Mouse (Mus musculus) hindbrain, embryonic 15.5 days (tissue): Measurements from ENCODE around the gene Gm20441. TPM values are rescaled to one million over a fixed set of nuclear protein-coding genes. Genes with fewer than 3 reads are reported as not detected.

ENCODE experiments used
- ATAC-seq: fragments of 200-750 bp; cut with Nextera tagmentation; 2 replicates; pipeline ENCODE4 v1.8.0; 2017; ENCODE audit warnings: low read depth, moderate number of reproducible peaks, moderate TSS enrichment; ENCODE audit not compliant: low FRiP score
- H3K27ac ChIP-seq: fragments of 300-500 bp; sonication (generic); replicated peaks from 2 replicates; pipeline ENCODE4 v1.5.1; 2015; ENCODE audit warnings: mild to moderate bottlenecking, inconsistent platforms
- H3K27me3 ChIP-seq: fragments of 300-500 bp; sonication (generic); 2 replicates; pipeline ENCODE4 v1.6.1; 2015; ENCODE audit warnings: control low read depth, inconsistent platforms
- H3K36me3 ChIP-seq: fragments of 300-500 bp; sonication (generic); 2 replicates; pipeline ENCODE4 v1.6.1; 2015; ENCODE audit warnings: control low read depth, inconsistent platforms
- H3K4me1 ChIP-seq: fragments of 300-500 bp; sonication (generic); replicated peaks from 2 replicates; pipeline ENCODE4 v1.6.1; 2015; ENCODE audit warnings: control low read depth, inconsistent platforms
- H3K4me2 ChIP-seq: fragments of 300-500 bp; sonication (generic); 2 replicates; pipeline ENCODE4 v1.6.1; 2015; ENCODE audit warnings: moderate library complexity, mild to moderate bottlenecking, inconsistent platforms
- H3K4me3 ChIP-seq: fragments of 300-500 bp; sonication (generic); 2 replicates; pipeline ENCODE4 v1.5.1; 2015; ENCODE audit warnings: mild to moderate bottlenecking, inconsistent platforms
- H3K9ac ChIP-seq: fragments of 300-500 bp; sonication (generic); 2 replicates; pipeline ENCODE4 v1.6.1; 2015; ENCODE audit warnings: inconsistent platforms
- H3K9me3 ChIP-seq: fragments of 300-500 bp; sonication (generic); 2 replicates; pipeline ENCODE4 v1.6.1; 2016; ENCODE audit warnings: control low read depth, inconsistent platforms
- WGBS: fragments of 180-500 bp; shearing (Covaris S2); methylation state at CpG from one replicate; pipeline ENCODE4 v1.1.7; 2015; 5-methylcytosine and 5-hydroxymethylcytosine counted together
- polyA plus RNA-seq: library from polyadenylated mRNA; unstranded; fragments of >200 nt; fragmentation: Nextera tagmentation; extraction: Ambion mirVana; gene quantifications from 2 replicates; pipeline ENCODE4 v1.2.1, GENCODE M21; 2015

Gene Gm20441
- polyA plus RNA-seq, 1 experiment from 2014 or later: not detected

GRCm38 (mm10) chr10:75798176-75798696 lies 17.5 kb upstream of the Gm20441 start, which contains the start of gene Gstt1:
Gene Gstt1 (minus strand): TSS chr10:75798584.
- H3K27ac ChIP-seq: 0 out of 2 replicates have a peak within 1 kb of the TSS, but pooled peaks have one; percentile 7
- ATAC-seq: peak; percentile 32
- 3% methylated on average over 18 of the region's 18 CpGs for WGBS
- H3K4me3 ChIP-seq: peak within 1 kb of the TSS; percentile 40
- H3K4me2 ChIP-seq: peak within 1 kb of the TSS; percentile 73
- H3K9ac ChIP-seq: peak within 1 kb of the TSS; percentile 31
- no peaks in the 10 kb centered on the region for H3K9me3 ChIP-seq
- peaks cover 16% of the 10 kb centered on the region for H3K4me1 ChIP-seq
- peaks cover 7% of the 10 kb centered on the region; the same call in 1 of the 2 replicates for H3K27me3 ChIP-seq
- no peaks in the 10 kb centered on the region for H3K36me3 ChIP-seq

DNA sequence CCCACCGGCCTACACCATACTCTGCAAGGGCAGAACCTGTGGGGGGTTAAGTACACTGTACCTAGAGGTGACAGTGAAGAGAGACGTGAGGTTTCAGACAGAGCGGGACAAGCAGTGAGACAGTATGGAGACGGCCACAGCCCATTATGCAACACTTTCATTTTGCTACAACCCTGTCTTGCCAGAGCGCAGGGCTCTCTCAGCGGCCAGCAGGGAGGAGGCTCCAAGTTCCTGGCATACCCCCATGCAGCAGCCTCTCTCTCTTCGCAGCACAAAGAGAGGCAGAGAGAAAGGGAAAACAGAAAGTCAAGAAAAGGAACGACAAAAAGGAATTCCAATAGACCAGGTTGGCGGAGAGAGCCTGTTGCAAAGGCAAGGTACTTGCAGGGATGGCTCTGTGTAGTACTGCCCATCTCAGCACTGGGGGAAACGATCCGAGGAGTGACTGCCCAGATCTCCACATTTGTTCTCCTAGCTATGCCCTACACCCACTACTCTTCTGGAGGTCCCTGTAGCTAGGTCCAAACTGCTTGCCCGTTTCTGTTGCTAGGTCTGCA lies 16.9 kb upstream of the Gm20441 start:
- Histone ChIP-seq H3K27ac (0 out of 2 replicates have a peak overlapping the region, but pooled peaks have one; percentile 7), H3K27me3 (peaks cover 7% of the 10 kb centered on the region; the same call in 1 of the 2 replicates), H3K9me3 (no peaks in the 10 kb centered on the region), H3K4me2 (peak overlapping the region; percentile 73), H3K4me1 (peaks cover 16% of the 10 kb centered on the region), H3K36me3 (no peaks in the 10 kb centered on the region), H3K9ac (peak overlapping the region; percentile 31), H3K4me3 (peak overlapping the region; percentile 40)
- peak; percentile 52 for ATAC-seq
- under 1% methylated on average over 12 of the region's 12 CpGs for WGBS

DNA sequence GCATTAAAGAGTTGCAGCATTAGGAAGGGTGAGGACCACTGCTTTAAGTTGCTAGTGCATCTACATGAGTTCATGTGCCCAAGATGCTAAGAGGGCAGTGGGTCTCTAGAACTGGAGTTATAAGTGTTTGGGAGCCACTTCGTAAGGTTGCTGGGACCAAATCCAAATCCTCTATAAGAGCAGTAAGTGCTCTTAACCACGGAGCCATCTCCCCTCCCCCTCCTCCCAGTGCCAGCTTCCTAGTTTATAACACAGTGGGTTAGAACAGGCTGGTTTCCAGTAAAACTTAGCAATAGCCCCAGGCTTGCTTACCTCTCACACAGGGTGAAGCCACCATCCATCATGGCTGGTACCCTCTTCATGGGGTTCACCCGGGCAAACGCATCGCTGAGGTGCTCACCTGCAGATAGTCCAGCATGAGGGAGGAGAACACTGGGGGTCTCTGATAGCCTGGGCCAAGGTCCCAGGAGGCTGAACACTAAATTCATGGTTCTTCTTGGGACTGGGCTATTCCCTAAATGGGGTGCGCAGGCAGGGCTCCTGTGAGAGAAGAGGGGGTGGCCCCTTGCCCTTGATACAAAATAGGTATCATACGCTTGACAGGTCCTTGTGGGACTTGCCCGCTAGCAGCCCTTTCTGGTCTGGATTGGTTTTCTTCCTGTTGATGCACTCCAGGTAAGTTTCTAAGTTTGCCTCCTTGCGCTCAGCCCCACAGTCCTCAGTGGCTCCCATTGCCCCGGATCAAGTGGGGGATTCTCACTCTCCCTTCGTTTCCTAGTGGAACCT lies 16.2 kb upstream of the Gm20441 start:
- Histone ChIP-seq H3K9ac (no peak overlapping the region), H3K27ac (no peak overlapping the region), H3K9me3 (no peaks in the 10 kb centered on the region), H3K36me3 (no peaks in the 10 kb centered on the region), H3K4me2 (peak overlapping the region; percentile 73), H3K4me3 (peak overlapping the region; percentile 40), H3K4me1 (peaks cover 16% of the 10 kb centered on the region), H3K27me3 (peaks cover 7% of the 10 kb centered on the region; the same call in 1 of the 2 replicates)
- ATAC-seq: peak; percentile 42; the same call in 1 of the 2 replicates
- 49% methylated on average over 11 of the region's 11 CpGs for WGBS

DNA sequence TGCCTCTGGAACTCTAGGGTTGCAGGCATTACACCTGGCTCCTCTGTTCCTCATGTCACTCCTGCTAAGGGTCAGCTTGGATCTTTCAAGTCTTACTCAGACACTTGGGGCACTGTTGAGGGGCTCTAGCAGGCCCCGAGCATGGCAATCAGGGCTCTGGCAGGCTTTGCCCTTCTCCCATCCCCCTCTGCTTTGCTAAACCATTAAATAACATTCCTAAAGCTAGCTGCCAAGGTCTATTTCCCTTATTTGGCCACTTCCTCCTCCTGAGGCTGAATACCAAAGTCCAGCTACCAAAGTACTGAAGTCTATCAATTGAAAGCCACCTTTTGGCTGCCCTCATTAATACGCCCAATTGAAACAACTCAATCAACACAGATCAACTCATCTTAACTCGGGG lies 14.1 kb upstream of the Gm20441 start:
- H3K36me3 ChIP-seq: no peaks in the 10 kb centered on the region
- H3K4me3 ChIP-seq: no peak overlapping the region
- no peak overlapping the region for H3K27ac ChIP-seq
- no peak overlapping the region for H3K9ac ChIP-seq
- no peak for ATAC-seq
- peaks cover 7% of the 10 kb centered on the region; the same call in 1 of the 2 replicates for H3K27me3 ChIP-seq
- no peak overlapping the region for H3K4me2 ChIP-seq
- H3K4me1 ChIP-seq: peaks cover 16% of the 10 kb centered on the region
- WGBS: 33% methylated on average over 3 of the region's 3 CpGs
- no peaks in the 10 kb centered on the region for H3K9me3 ChIP-seq

- H3K27me3 ChIP-seq: no peaks in the 10 kb centered on the region
- H3K4me3 ChIP-seq: no peak overlapping the region
- 21% methylated on average over 7 of the region's 7 CpGs for WGBS
- H3K4me1 ChIP-seq: no peaks in the 10 kb centered on the region
- no peak overlapping the region for H3K9ac ChIP-seq
- no peak overlapping the region for H3K27ac ChIP-seq
- no peak overlapping the region for H3K4me2 ChIP-seq
- no peaks in the 10 kb centered on the region for H3K36me3 ChIP-seq
- ATAC-seq: no peak
- H3K9me3 ChIP-seq: no peaks in the 10 kb centered on the region
Measured at GRCm38 (mm10) chr10:75790773-75791172, 10.0 kb upstream of the Gm20441 start.

- no peaks in the 10 kb centered on the region for H3K4me1 ChIP-seq
- H3K9ac ChIP-seq: no peak overlapping the region
- no peak overlapping the region for H3K27ac ChIP-seq
- no peak overlapping the region for H3K4me3 ChIP-seq
- no peak for ATAC-seq
- 88% methylated on average over 5 of the region's 5 CpGs for WGBS
- no peaks in the 10 kb centered on the region for H3K36me3 ChIP-seq
- H3K9me3 ChIP-seq: no peaks in the 10 kb centered on the region
- H3K4me2 ChIP-seq: no peak overlapping the region
- no peaks in the 10 kb centered on the region for H3K27me3 ChIP-seq
Measured at GRCm38 (mm10) chr10:75789841-75790240, 9.1 kb upstream of the Gm20441 start.

GRCm38 (mm10) chr10:75789081-75789735 lies 8.5 kb upstream of the Gm20441 start:
- no peaks in the 10 kb centered on the region for H3K27me3 ChIP-seq
- no peaks in the 10 kb centered on the region for H3K4me1 ChIP-seq
- H3K9me3 ChIP-seq: no peaks in the 10 kb centered on the region
- H3K4me3 ChIP-seq: no peak overlapping the region
- no peak overlapping the region for H3K4me2 ChIP-seq
- H3K9ac ChIP-seq: no peak overlapping the region
- no peaks in the 10 kb centered on the region for H3K36me3 ChIP-seq
- no peak overlapping the region for H3K27ac ChIP-seq
- no peak for ATAC-seq
- 85% methylated on average over 6 of the region's 6 CpGs for WGBS

- no peak overlapping the region for H3K9ac ChIP-seq
- H3K4me3 ChIP-seq: no peak overlapping the region
- H3K36me3 ChIP-seq: no peaks in the 10 kb centered on the region
- no peaks in the 10 kb centered on the region for H3K4me1 ChIP-seq
- WGBS: 94% methylated on average over 8 of the region's 8 CpGs
- no peak for ATAC-seq
- H3K27ac ChIP-seq: no peak overlapping the region
- H3K4me2 ChIP-seq: no peak overlapping the region
- no peaks in the 10 kb centered on the region for H3K9me3 ChIP-seq
- no peaks in the 10 kb centered on the region for H3K27me3 ChIP-seq
Measured at GRCm38 (mm10) chr10:75788277-75788676, 7.5 kb upstream of the Gm20441 start.

DNA sequence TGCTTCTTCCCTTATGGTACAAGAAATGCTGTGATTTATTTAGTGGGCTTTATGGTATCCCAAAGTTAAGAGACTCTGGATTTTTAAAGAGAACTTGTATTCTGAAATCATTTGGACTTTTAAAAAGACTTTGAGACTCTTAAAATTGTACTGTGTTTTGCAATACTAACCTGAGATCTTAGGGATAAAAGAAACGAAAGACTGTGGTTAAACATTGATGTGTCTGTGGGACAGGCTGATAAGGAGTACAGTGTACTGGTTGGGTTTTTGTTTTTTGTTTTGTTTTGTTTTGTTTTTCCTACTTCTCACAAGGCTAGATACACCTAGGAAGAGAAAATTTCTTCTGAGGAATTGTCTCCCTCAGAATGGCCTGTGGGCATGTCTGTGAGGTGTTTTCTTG lies 4.7 kb upstream of the Gm20441 start:
- WGBS: 81% methylated on average over 1 of the region's 1 CpGs
- no peak overlapping the region for H3K4me2 ChIP-seq
- H3K9ac ChIP-seq: no peak overlapping the region
- no peak overlapping the region for H3K27ac ChIP-seq
- H3K27me3 ChIP-seq: peaks cover 24% of the 10 kb centered on the region
- no peaks in the 10 kb centered on the region for H3K36me3 ChIP-seq
- H3K9me3 ChIP-seq: no peaks in the 10 kb centered on the region
- H3K4me1 ChIP-seq: peaks cover 9% of the 10 kb centered on the region
- no peak overlapping the region for H3K4me3 ChIP-seq
- no peak for ATAC-seq

DNA sequence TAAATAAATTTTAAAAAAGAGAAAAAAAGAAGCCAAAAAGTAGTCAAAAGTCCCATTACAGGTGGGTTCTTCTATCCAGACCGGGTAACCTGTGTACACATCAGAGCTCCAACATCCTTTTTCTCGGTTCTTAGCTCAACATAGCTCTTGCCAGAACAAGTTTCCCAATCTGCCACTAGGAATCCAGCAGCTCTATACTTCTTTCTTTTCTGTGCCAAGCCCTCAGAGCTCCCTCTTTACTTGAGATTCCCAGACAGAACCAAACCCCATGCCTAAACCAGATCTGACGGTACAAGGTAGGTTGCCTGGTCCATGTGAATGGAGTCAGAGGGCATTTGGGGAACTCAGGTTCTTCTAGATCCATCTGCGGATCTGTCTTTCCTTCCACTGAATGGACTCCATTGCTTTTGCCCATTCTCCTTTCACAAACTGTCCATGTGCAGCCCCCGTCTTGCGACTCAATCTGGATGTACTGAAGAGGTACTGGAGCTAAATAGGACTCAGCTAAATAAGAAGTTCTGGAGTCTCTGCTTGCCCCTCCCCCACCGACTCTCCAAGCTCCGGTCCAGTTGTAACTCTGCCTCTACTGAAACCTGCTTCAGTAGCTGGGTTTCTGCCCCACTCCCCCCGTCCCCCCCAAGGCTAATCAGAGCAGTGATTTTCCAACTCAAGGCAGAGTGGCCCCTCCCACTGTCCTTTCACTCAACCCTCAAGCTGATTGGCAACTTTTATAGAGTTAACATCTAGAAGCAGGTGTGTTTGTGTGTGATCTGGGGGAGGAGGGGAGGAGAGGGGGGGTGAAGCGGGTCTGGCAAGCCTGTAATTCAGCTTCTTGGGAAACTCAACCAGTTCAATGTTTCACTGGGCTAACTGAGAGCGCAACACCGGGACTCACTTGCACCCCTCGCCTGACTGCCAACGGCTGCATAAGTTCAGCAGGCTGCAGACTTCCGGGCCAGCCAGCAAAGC lies 1.3 kb downstream of the Gm20441 start:
- peaks cover 53% of the 10 kb centered on the region for H3K27me3 ChIP-seq
- no peak overlapping the region for H3K9ac ChIP-seq
- H3K4me1 ChIP-seq: peaks cover 12% of the 10 kb centered on the region
- H3K27ac ChIP-seq: no peak overlapping the region
- ATAC-seq: no peak
- no peak overlapping the region for H3K4me3 ChIP-seq
- no peaks in the 10 kb centered on the region for H3K36me3 ChIP-seq
- no peak overlapping the region for H3K4me2 ChIP-seq
- no peaks in the 10 kb centered on the region for H3K9me3 ChIP-seq
- WGBS: 44% methylated on average over 15 of the region's 15 CpGs

- WGBS: 93% methylated on average over 2 of the region's 2 CpGs
- no peak for ATAC-seq
- peaks cover 13% of the 10 kb centered on the region for H3K4me1 ChIP-seq
- H3K36me3 ChIP-seq: no peaks in the 10 kb centered on the region
- H3K9me3 ChIP-seq: no peaks in the 10 kb centered on the region
- no peak overlapping the region for H3K4me2 ChIP-seq
- H3K4me3 ChIP-seq: no peak overlapping the region
- H3K27ac ChIP-seq: no peak overlapping the region
- peaks cover 53% of the 10 kb centered on the region for H3K27me3 ChIP-seq
- no peak overlapping the region for H3K9ac ChIP-seq
Measured at GRCm38 (mm10) chr10:75777885-75778284, 2.9 kb downstream of the Gm20441 start.
